Mouse (Mus musculus) embryonic fibroblast, embryonic 13.5 days (primary cell): ENCODE results near the gene Prr5.

ENCODE experiments used
- CTCF ChIP-seq: IDR thresholded peaks from 2 replicates; pipeline ENCODE4 v1.5.1; 2011; ENCODE audit warnings: mild to moderate bottlenecking, control low read depth, low read length, moderate library complexity, borderline replicate concordance; ENCODE audit not compliant: insufficient read depth
- POLR2A ChIP-seq: IDR thresholded peaks from 2 replicates; pipeline ENCODE4 v1.6.1; 2011; ENCODE audit warnings: low read depth, mild to moderate bottlenecking, control low read depth, low read length, moderate library complexity

GRCm38 (mm10) chr15:84712566-84713405, 43.4 kb downstream of the Prr5 start:
- no peak for TF ChIP-seq POLR2A
- no peak for TF ChIP-seq CTCF
